Mouse (Mus musculus): ENCODE results near the gene Maff. TPM values are rescaled to one million over a fixed set of nuclear protein-coding genes. Genes with fewer than 3 reads are reported as not detected.
A peak's percentile ranks its signal among the peaks of the same experiment; 100 is the strongest.

Maff gene
- polyA plus RNA-seq, 1 experiment from 2014 or later: 1.1 TPM

MicroRNA genes within 50 kb of the gene (microRNA counts, 519-probe panel; counts per million panel counts)
- 1,255 counts per million, percentile 77 among the panel's probes with 10 or more counts for microRNA mmu-miR-1943

Other genes with a start within 250 kb of the Maff start
- 7.0 and 8.8 TPM in 2 replicates for gene Micall1, start 237.7 kb upstream of the Maff start, polyA plus RNA-seq (2016; fragmentation: Nextera tagmentation; extraction: Ambion mirVana)
- 383 and 404 TPM in 2 replicates for gene Polr2f, start 205.6 kb upstream of the Maff start, polyA plus RNA-seq (2016; fragmentation: Nextera tagmentation; extraction: Ambion mirVana)
- gene 1700088E04Rik, start 205.4 kb upstream of the Maff start, polyA plus RNA-seq (2016; fragmentation: Nextera tagmentation; extraction: Ambion mirVana): 9.8 and 16.1 TPM in 2 replicates
- 9.2 and 28.1 TPM in 2 replicates for gene Sox10, start 181.4 kb upstream of the Maff start, polyA plus RNA-seq (2016; fragmentation: Nextera tagmentation; extraction: Ambion mirVana)
- 45.0 and 47.8 TPM in 2 replicates for gene Pick1, start 117.4 kb upstream of the Maff start, polyA plus RNA-seq (2016; fragmentation: Nextera tagmentation; extraction: Ambion mirVana)
- gene Gm49486, start 117.2 kb upstream of the Maff start, polyA plus RNA-seq (2016; fragmentation: Nextera tagmentation; extraction: Ambion mirVana): 0.14 and 0.21 TPM in 2 replicates
- gene Slc16a8, start 91.9 kb upstream of the Maff start, polyA plus RNA-seq (2016; fragmentation: Nextera tagmentation; extraction: Ambion mirVana): 0.14 and 0.26 TPM in 2 replicates
- 1.7 and 2.0 TPM in 2 replicates for gene Baiap2l2, start 61.1 kb upstream of the Maff start, polyA plus RNA-seq (2016; fragmentation: Nextera tagmentation; extraction: Ambion mirVana)
- gene Pla2g6, start 18.2 kb upstream of the Maff start, polyA plus RNA-seq (2016; fragmentation: Nextera tagmentation; extraction: Ambion mirVana): 24.2 and 25.3 TPM in 2 replicates
- 54.8 and 56.2 TPM in 2 replicates for gene Tmem184b, start 56.9 kb downstream of the Maff start, polyA plus RNA-seq (2016; fragmentation: Nextera tagmentation; extraction: Ambion mirVana)
- gene Csnk1e, start 108.9 kb downstream of the Maff start, polyA plus RNA-seq (2016; fragmentation: Nextera tagmentation; extraction: Ambion mirVana): 148 and 190 TPM in 2 replicates
- not detected in 2 replicates for gene Kcnj4, start 158.6 kb downstream of the Maff start, polyA plus RNA-seq (2016; fragmentation: Nextera tagmentation; extraction: Ambion mirVana)
- gene Kdelr3, start 169.8 kb downstream of the Maff start, polyA plus RNA-seq (2016; fragmentation: Nextera tagmentation; extraction: Ambion mirVana): 11.4 and 21.5 TPM in 2 replicates
- gene Ddx17, start 200.1 kb downstream of the Maff start, polyA plus RNA-seq (2016; fragmentation: Nextera tagmentation; extraction: Ambion mirVana): 46.9 and 50.1 TPM in 2 replicates